Mouse (Mus musculus): Measurements from ENCODE around the gene Gpc1. TPM values are rescaled to one million over a fixed set of nuclear protein-coding genes. Genes with fewer than 3 reads are reported as not detected.
A peak's percentile ranks its signal among the peaks of the same experiment; 100 is the strongest.

Gene Gpc1
- polyA plus RNA-seq, 1 experiment from 2014 or later, result 57.2 TPM

- no peak overlapping the region for H3K27ac ChIP-seq (ENCODE audit: low read depth, low read length)
- H3K4me3 ChIP-seq (ENCODE audit: low read length), result no peak overlapping the region
- no peak overlapping the region for H3K9ac ChIP-seq (ENCODE audit: low read depth, low read length)
- no peak overlapping the region for H3K4me2 ChIP-seq (ENCODE audit: low read length)
- H3K9me3 ChIP-seq (ENCODE audit: control insufficient read depth, low read length), result no peaks in the 10 kb centered on the region
- no peaks in the 10 kb centered on the region for H3K27me3 ChIP-seq (replicated peaks; ENCODE audit: control insufficient read depth, insufficient read depth, low read length)
- H3K36me3 ChIP-seq (ENCODE audit: control insufficient read depth, insufficient read depth, low read length), result no peaks in the 10 kb centered on the region
- 77% methylated on average over 3 of the region's 3 CpGs for whole genome bisulfite sequencing
- peaks cover 17% of the 10 kb centered on the region for H3K4me1 ChIP-seq (ENCODE audit: control insufficient read depth, insufficient read depth, low read depth, low read length)
- no peak for ATAC-seq
Measured at GRCm38 (mm10) chr1:92841427-92841826, 10.0 kb downstream of the Gpc1 start.

- no peaks in the 10 kb centered on the region for H3K27me3 ChIP-seq (replicated peaks; ENCODE audit: control insufficient read depth, insufficient read depth, low read length)
- no peaks in the 10 kb centered on the region for H3K9me3 ChIP-seq (ENCODE audit: control insufficient read depth, low read length)
- H3K9ac ChIP-seq (ENCODE audit: low read depth, low read length), result no peak overlapping the region
- WGBS, result 82% methylated on average over 7 of the region's 7 CpGs
- no peak overlapping the region for H3K4me2 ChIP-seq (ENCODE audit: low read length)
- no peaks in the 10 kb centered on the region for H3K36me3 ChIP-seq (ENCODE audit: control insufficient read depth, insufficient read depth, low read length)
- no peak overlapping the region for H3K4me3 ChIP-seq (ENCODE audit: low read length)
- no peak for ATAC-seq
- peaks cover 30% of the 10 kb centered on the region for H3K4me1 ChIP-seq (ENCODE audit: control insufficient read depth, insufficient read depth, low read depth, low read length)
- H3K27ac ChIP-seq (ENCODE audit: low read depth, low read length), result no peak overlapping the region
Measured at GRCm38 (mm10) chr1:92845889-92846288, 14.4 kb downstream of the Gpc1 start.

- peak overlapping the region; percentile 91 for H3K4me2 ChIP-seq (ENCODE audit: low read length)
- peaks cover 43% of the 10 kb centered on the region for H3K4me1 ChIP-seq (ENCODE audit: control insufficient read depth, insufficient read depth, low read depth, low read length)
- H3K9ac ChIP-seq (ENCODE audit: low read depth, low read length), result peak overlapping the region; percentile 83
- H3K27ac ChIP-seq (ENCODE audit: low read depth, low read length), result peak overlapping the region; percentile 96
- WGBS, result 3% methylated on average over 41 of the region's 41 CpGs
- ATAC-seq, result peak; percentile 90
- H3K9me3 ChIP-seq (ENCODE audit: control insufficient read depth, low read length), result no peaks in the 10 kb centered on the region
- H3K4me3 ChIP-seq (ENCODE audit: low read length), result peak overlapping the region; percentile 69
- H3K27me3 ChIP-seq (replicated peaks; ENCODE audit: control insufficient read depth, insufficient read depth, low read length), result no peaks in the 10 kb centered on the region
- H3K36me3 ChIP-seq (ENCODE audit: control insufficient read depth, insufficient read depth, low read length), result no peaks in the 10 kb centered on the region
Measured at GRCm38 (mm10) chr1:92847873-92848839, 16.7 kb downstream of the Gpc1 start.

- ATAC-seq, result peak; percentile 3; the same call in 1 of the 2 replicates
- H3K27ac ChIP-seq (ENCODE audit: low read depth, low read length), result peak overlapping the region; percentile 96
- H3K9me3 ChIP-seq (ENCODE audit: control insufficient read depth, low read length), result no peaks in the 10 kb centered on the region
- 59% methylated on average over 2 of the region's 2 CpGs for WGBS
- no peaks in the 10 kb centered on the region for H3K27me3 ChIP-seq (replicated peaks; ENCODE audit: control insufficient read depth, insufficient read depth, low read length)
- peaks cover 43% of the 10 kb centered on the region for H3K4me1 ChIP-seq (ENCODE audit: control insufficient read depth, insufficient read depth, low read depth, low read length)
- H3K4me3 ChIP-seq (ENCODE audit: low read length), result peak overlapping the region; percentile 69
- H3K9ac ChIP-seq (ENCODE audit: low read depth, low read length), result peak overlapping the region; percentile 83
- peaks cover 7% of the 10 kb centered on the region for H3K36me3 ChIP-seq (ENCODE audit: control insufficient read depth, insufficient read depth, low read length)
- H3K4me2 ChIP-seq (ENCODE audit: low read length), result peak overlapping the region; percentile 91
Measured at GRCm38 (mm10) chr1:92849491-92849890, 18.0 kb downstream of the Gpc1 start.

GRCm38 (mm10) chr1:92849938-92850574 is 18.6 kb downstream of the Gpc1 start:
- H3K4me2 ChIP-seq (ENCODE audit: low read length), result peak overlapping the region; percentile 91

GRCm38 (mm10) chr1:92852450-92852849 is 21.0 kb downstream of the Gpc1 start:
- Histone ChIP-seq H3K9me3 (ENCODE audit: control insufficient read depth, low read length) (no peaks in the 10 kb centered on the region), H3K4me2 (ENCODE audit: low read length) (no peak overlapping the region), H3K4me3 (ENCODE audit: low read length) (no peak overlapping the region), H3K27ac (ENCODE audit: low read depth, low read length) (no peak overlapping the region), H3K9ac (ENCODE audit: low read depth, low read length) (no peak overlapping the region), H3K4me1 (ENCODE audit: control insufficient read depth, insufficient read depth, low read depth, low read length) (peaks cover 28% of the 10 kb centered on the region), H3K27me3 (replicated peaks; ENCODE audit: control insufficient read depth, insufficient read depth, low read length) (no peaks in the 10 kb centered on the region), H3K36me3 (ENCODE audit: control insufficient read depth, insufficient read depth, low read length) (peaks cover 33% of the 10 kb centered on the region)
- WGBS, result 84% methylated on average over 2 of the region's 2 CpGs
- ATAC-seq, result no peak

More at GRCm38 (mm10) chr1:92849938-92850574, 18.6 kb downstream of the Gpc1 start:
- no peak for ATAC-seq
- no peaks in the 10 kb centered on the region for H3K9me3 ChIP-seq (ENCODE audit: control insufficient read depth, low read length)
- H3K4me3 ChIP-seq (ENCODE audit: low read length), result peak overlapping the region; percentile 69
- peak overlapping the region; percentile 83 for H3K9ac ChIP-seq (ENCODE audit: low read depth, low read length)
- WGBS, result 68% methylated on average over 10 of the region's 13 CpGs
- peaks cover 43% of the 10 kb centered on the region for H3K4me1 ChIP-seq (ENCODE audit: control insufficient read depth, insufficient read depth, low read depth, low read length)
- H3K36me3 ChIP-seq (ENCODE audit: control insufficient read depth, insufficient read depth, low read length), result peaks cover 12% of the 10 kb centered on the region
- H3K27me3 ChIP-seq (replicated peaks; ENCODE audit: control insufficient read depth, insufficient read depth, low read length), result no peaks in the 10 kb centered on the region
- H3K27ac ChIP-seq (ENCODE audit: low read depth, low read length), result peak overlapping the region; percentile 96

- H3K9me3 ChIP-seq (ENCODE audit: control insufficient read depth, low read length), result no peaks in the 10 kb centered on the region
- peaks cover 30% of the 10 kb centered on the region for H3K36me3 ChIP-seq (ENCODE audit: control insufficient read depth, insufficient read depth, low read length)
- no peaks in the 10 kb centered on the region for H3K4me1 ChIP-seq (ENCODE audit: control insufficient read depth, insufficient read depth, low read depth, low read length)
- no peak overlapping the region for H3K4me3 ChIP-seq (ENCODE audit: low read length)
- no peak overlapping the region for H3K27ac ChIP-seq (ENCODE audit: low read depth, low read length)
- no peak overlapping the region for H3K4me2 ChIP-seq (ENCODE audit: low read length)
- no peaks in the 10 kb centered on the region for H3K27me3 ChIP-seq (replicated peaks; ENCODE audit: control insufficient read depth, insufficient read depth, low read length)
- no peak overlapping the region for H3K9ac ChIP-seq (ENCODE audit: low read depth, low read length)
- 63% methylated on average over 6 of the region's 6 CpGs for WGBS
- peak; percentile 14; the same call in 1 of the 2 replicates for ATAC-seq
Measured at GRCm38 (mm10) chr1:92861503-92861902, 30.1 kb downstream of the Gpc1 start.

GRCm38 (mm10) chr1:92863268-92863667 is 31.8 kb downstream of the Gpc1 start:
- Histone ChIP-seq H3K36me3 (ENCODE audit: control insufficient read depth, insufficient read depth, low read length) (peaks cover 13% of the 10 kb centered on the region), H3K27me3 (replicated peaks; ENCODE audit: control insufficient read depth, insufficient read depth, low read length) (no peaks in the 10 kb centered on the region), H3K27ac (ENCODE audit: low read depth, low read length) (no peak overlapping the region), H3K9ac (ENCODE audit: low read depth, low read length) (no peak overlapping the region), H3K4me2 (ENCODE audit: low read length) (no peak overlapping the region), H3K9me3 (ENCODE audit: control insufficient read depth, low read length) (no peaks in the 10 kb centered on the region), H3K4me1 (ENCODE audit: control insufficient read depth, insufficient read depth, low read depth, low read length) (no peaks in the 10 kb centered on the region), H3K4me3 (ENCODE audit: low read length) (no peak overlapping the region)
- ATAC-seq, result no peak
- WGBS, result 79% methylated on average over 4 of the region's 4 CpGs

GRCm38 (mm10) chr1:92866170-92866569 is 34.7 kb downstream of the Gpc1 start:
- Histone ChIP-seq H3K4me2 (ENCODE audit: low read length) (no peak overlapping the region), H3K27ac (ENCODE audit: low read depth, low read length) (no peak overlapping the region), H3K4me3 (ENCODE audit: low read length) (no peak overlapping the region), H3K9me3 (ENCODE audit: control insufficient read depth, low read length) (no peaks in the 10 kb centered on the region), H3K4me1 (ENCODE audit: control insufficient read depth, insufficient read depth, low read depth, low read length) (no peaks in the 10 kb centered on the region), H3K27me3 (replicated peaks; ENCODE audit: control insufficient read depth, insufficient read depth, low read length) (no peaks in the 10 kb centered on the region), H3K36me3 (ENCODE audit: control insufficient read depth, insufficient read depth, low read length) (no peaks in the 10 kb centered on the region), H3K9ac (ENCODE audit: low read depth, low read length) (no peak overlapping the region)
- no peak for ATAC-seq
- 49% methylated on average over 2 of the region's 2 CpGs for WGBS
